Mouse (Mus musculus): ENCODE results near the gene Wwox.

DNA sequence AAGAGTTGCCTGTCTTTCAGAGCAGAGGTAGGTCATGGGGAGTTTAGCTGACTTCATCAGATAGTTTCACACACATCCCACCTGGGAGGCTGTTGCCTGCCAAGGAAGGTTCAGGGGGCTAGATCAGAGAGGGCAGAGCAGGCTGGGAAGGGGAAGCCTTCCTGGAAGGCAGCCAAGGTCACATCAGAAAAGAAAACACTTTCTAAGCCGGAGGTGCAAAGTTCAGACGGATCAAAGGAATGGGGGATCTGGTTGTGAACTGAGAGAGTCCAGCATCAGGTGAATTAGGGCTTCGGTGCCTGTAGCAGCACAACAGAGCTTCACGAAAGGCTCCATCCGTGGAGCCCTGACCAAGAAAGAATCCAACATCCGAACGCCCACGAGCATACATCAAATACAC, 488.0 kb downstream of the Wwox start:
- TF ChIP-seq MAFK (IDR thresholded peaks at IDR 0.05; ENCODE audit: insufficient read depth, low read depth, low read length) = no peak
- no peak for TF ChIP-seq HCFC1 (IDR thresholded peaks at IDR 0.05; ENCODE audit: borderline replicate concordance, insufficient read depth, low read length)

Measured in ES-E14 (cell line).